Mouse (Mus musculus): ENCODE measurements around the gene Cnbp. TPM values are rescaled to one million over a fixed set of nuclear protein-coding genes. Genes with fewer than 3 reads are reported as not detected.
A peak's percentile ranks its signal among the peaks of the same experiment; 100 is the strongest.

Cnbp gene
- polyA plus RNA-seq, 1 experiment from 2014 or later: 1,237 TPM

DNA sequence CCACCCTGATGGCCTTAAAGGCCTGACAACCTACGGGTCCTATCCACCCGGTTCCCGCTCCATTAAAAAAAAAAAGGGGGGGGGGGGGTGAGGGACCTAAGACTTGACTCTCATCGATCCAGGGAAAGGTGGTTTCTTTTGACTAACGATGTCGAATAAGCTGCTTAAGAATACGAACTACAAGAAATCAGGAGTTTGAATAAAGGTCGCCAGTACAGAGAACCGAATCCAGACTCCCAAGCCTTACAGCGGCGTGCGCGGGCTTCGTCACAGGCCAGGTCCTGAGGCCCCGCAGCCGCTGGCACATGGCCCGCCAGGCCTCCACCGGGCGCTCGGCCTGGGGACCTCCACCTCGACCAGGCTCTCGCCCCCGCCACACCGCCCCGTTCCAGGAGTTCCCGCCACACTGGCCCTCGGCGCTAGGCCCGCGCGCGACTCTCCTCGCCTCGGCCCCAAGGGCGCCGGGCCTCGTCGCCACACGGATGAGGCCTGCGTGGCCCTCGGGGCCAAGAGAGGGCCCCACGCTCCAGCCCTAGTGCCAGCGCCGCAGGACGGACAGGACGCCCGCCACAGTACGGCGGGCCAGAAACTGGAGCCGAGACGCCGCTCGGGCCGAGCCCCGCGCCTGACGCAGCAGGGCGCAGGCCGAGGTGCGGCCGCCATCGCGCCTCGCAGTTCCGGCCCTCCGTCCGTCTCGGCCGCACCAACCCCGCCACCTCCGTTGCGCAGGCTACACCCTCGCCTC, 579 bp downstream of the Cnbp start:
- Histone ChIP-seq H3K27ac (ENCODE audit: low read depth) (peak overlapping the region; percentile 94), H3K4me1 (ENCODE audit: insufficient read depth) (0 out of 2 replicates have a peak, but pooled peaks cover 4% of the 10 kb centered on the region), H3K4me3 (ENCODE audit: low read depth, low read length) (peak overlapping the region; percentile 100), H3K9me3 (ENCODE audit: low read depth, low read length) (no peaks in the 10 kb centered on the region), H3K4me2 (peak overlapping the region; percentile 87), H3K36me3 (ENCODE audit: insufficient read depth) (peaks cover 26% of the 10 kb centered on the region), H3K9ac (peak overlapping the region; percentile 100), H3K27me3 (ENCODE audit: insufficient read depth, low read length) (no peaks in the 10 kb centered on the region)
- TF ChIP-seq CTCF (IDR thresholded peaks at IDR 0.05; ENCODE audit: low read depth): no peak
- whole genome bisulfite sequencing: under 1% methylated on average over 73 of the region's 73 CpGs
- ATAC-seq (ENCODE audit: insufficient read depth): peak; percentile 76
- peak; percentile 65 for DNase-seq

DNA sequence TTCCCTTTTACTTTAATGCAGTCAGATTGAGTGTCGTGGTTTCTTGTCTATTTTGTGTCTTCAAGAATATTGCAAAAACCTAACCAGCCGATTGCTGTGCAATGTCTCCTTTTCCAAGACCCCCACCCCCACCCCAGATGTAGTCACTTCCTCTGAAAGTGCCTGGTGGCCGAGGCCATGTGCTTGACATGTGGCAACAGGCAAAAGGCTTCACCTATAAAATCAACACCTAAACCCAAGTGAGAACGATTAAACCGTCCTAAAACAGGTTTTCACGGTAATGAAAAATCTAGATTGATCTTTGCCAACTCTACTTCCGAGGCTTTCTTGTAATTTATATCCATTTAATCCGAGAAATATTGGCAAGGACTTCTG, 1.1 kb downstream of the Cnbp start:
- 0% methylated on average over 8 of the region's 8 CpGs for WGBS
- ATAC-seq (ENCODE audit: insufficient read depth): no peak
- no peak for TF ChIP-seq CTCF (IDR thresholded peaks at IDR 0.05; ENCODE audit: low read depth)
- Histone ChIP-seq H3K27me3 (ENCODE audit: insufficient read depth, low read length) (no peaks in the 10 kb centered on the region), H3K27ac (ENCODE audit: low read depth) (peak overlapping the region; percentile 94; the same call in 1 of the 2 replicates), H3K4me1 (ENCODE audit: insufficient read depth) (0 out of 2 replicates have a peak, but pooled peaks cover 4% of the 10 kb centered on the region), H3K9me3 (ENCODE audit: low read depth, low read length) (no peaks in the 10 kb centered on the region), H3K36me3 (ENCODE audit: insufficient read depth) (peaks cover 31% of the 10 kb centered on the region), H3K4me2 (peak overlapping the region; percentile 87), H3K4me3 (ENCODE audit: low read depth, low read length) (peak overlapping the region; percentile 100), H3K9ac (peak overlapping the region; percentile 100)
- peak; percentile 58 for DNase-seq

DNA sequence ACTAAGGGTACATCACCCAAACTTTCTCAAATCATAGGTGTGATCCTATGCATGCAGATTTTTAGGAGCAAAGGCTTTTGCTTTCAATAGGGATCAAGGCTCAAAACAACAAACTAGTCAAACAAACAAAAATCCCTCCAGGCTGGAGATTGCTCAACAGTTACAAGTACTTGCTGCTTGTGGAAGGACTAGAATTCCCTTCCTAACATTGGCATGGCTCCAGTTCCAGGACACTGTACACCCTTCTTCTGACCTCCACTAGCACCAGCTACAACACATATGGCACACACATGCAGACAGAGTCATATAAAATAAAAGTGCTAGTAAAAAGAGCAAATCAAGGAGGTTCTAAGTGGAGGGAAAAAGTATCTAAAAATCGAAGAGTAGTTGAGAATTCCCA, 4.1 kb downstream of the Cnbp start:
- ATAC-seq (ENCODE audit: insufficient read depth) (no peak), DNase-seq (no peak)
- H3K9me3 ChIP-seq (ENCODE audit: low read depth, low read length): no peaks in the 10 kb centered on the region
- peak overlapping the region; percentile 13; the same call in 1 of the 2 replicates for H3K4me2 ChIP-seq
- H3K27me3 ChIP-seq (ENCODE audit: insufficient read depth, low read length): no peaks in the 10 kb centered on the region
- WGBS: 81% methylated on average over 1 of the region's 1 CpGs
- H3K4me3 ChIP-seq (ENCODE audit: low read depth, low read length): no peak overlapping the region
- H3K4me1 ChIP-seq (ENCODE audit: insufficient read depth): 0 out of 2 replicates have a peak, but pooled peaks cover 4% of the 10 kb centered on the region
- H3K27ac ChIP-seq (ENCODE audit: low read depth): no peak overlapping the region
- H3K9ac ChIP-seq: no peak overlapping the region
- TF ChIP-seq CTCF (IDR thresholded peaks at IDR 0.05; ENCODE audit: low read depth): no peak
- H3K36me3 ChIP-seq (ENCODE audit: insufficient read depth): peaks cover 60% of the 10 kb centered on the region

DNA sequence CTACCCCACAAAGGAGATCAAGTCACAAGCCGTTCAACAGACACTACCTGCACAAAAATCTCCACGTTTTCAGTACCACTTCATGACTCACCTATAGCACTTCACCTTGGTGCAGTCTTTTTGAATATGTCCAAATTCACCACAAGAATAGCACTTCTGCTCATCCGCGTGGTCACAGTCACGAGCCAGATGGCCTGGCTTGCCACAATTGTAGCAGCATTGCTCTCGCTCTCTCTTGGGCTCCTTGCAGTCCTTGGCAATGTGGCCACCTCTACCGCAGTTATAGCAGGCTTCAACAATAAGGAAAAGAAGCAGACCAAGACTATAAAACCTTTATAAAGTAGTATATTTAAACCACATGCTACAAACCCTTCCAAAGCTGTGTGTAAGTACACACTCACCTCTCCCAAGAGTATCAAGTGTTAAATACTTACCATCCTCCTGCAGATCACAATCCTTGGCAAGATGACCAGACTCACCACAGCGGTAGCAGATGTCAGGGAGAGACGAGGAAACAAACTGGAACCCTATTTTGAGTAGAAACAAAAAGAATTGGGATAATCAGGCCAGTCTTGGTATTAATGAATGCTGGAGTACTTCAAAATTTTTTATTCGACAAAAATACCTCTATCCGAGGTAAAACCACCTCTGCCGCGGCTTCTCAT, 5.7 kb downstream of the Cnbp start:
- TF ChIP-seq CTCF (IDR thresholded peaks at IDR 0.05; ENCODE audit: low read depth): no peak
- DNase-seq: no peak
- H3K36me3 ChIP-seq (ENCODE audit: insufficient read depth): peaks cover 63% of the 10 kb centered on the region
- WGBS: 91% methylated on average over 13 of the region's 13 CpGs
- 0 out of 2 replicates have a peak, but pooled peaks cover 4% of the 10 kb centered on the region for H3K4me1 ChIP-seq (ENCODE audit: insufficient read depth)
- no peaks in the 10 kb centered on the region for H3K27me3 ChIP-seq (ENCODE audit: insufficient read depth, low read length)
- no peak overlapping the region for H3K27ac ChIP-seq (ENCODE audit: low read depth)
- H3K9me3 ChIP-seq (ENCODE audit: low read depth, low read length): no peaks in the 10 kb centered on the region
- no peak overlapping the region for H3K4me2 ChIP-seq
- no peak for ATAC-seq (ENCODE audit: insufficient read depth)
- no peak overlapping the region for H3K4me3 ChIP-seq (ENCODE audit: low read depth, low read length)
- H3K9ac ChIP-seq: no peak overlapping the region

DNA sequence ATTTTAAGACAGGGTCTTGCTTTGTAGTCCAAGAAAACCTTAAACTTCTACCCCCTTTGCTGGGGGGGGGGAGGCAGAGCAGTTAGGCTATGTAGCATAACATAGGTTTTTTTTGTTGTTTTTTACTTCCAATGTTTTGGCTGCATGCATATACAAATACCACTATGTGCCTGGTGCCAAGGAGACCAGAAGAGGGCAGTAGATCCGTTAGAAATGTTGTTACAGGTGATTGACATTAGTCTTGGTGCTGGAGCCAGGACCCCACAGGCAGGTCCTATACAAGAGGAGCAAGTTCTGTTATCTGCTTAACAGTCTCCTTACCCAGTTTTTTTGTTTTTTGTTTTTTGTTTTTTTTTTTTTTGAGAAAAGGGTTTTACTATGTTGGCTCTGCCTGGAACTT, 8.7 kb downstream of the Cnbp start:
- no peak overlapping the region for H3K4me3 ChIP-seq (ENCODE audit: low read depth, low read length)
- ATAC-seq (ENCODE audit: insufficient read depth): no peak
- TF ChIP-seq CTCF (IDR thresholded peaks at IDR 0.05; ENCODE audit: low read depth): peak; percentile 36; the same call in 1 of the 2 replicates
- H3K4me1 ChIP-seq (ENCODE audit: insufficient read depth): no peaks in the 10 kb centered on the region
- peaks cover 54% of the 10 kb centered on the region for H3K36me3 ChIP-seq (ENCODE audit: insufficient read depth)
- no peak overlapping the region for H3K4me2 ChIP-seq
- no peaks in the 10 kb centered on the region for H3K9me3 ChIP-seq (ENCODE audit: low read depth, low read length)
- H3K27me3 ChIP-seq (ENCODE audit: insufficient read depth, low read length): no peaks in the 10 kb centered on the region
- H3K9ac ChIP-seq: no peak overlapping the region
- H3K27ac ChIP-seq (ENCODE audit: low read depth): no peak overlapping the region
- peak; percentile 36 for DNase-seq
- WGBS: 21% methylated on average over 1 of the region's 1 CpGs

DNA sequence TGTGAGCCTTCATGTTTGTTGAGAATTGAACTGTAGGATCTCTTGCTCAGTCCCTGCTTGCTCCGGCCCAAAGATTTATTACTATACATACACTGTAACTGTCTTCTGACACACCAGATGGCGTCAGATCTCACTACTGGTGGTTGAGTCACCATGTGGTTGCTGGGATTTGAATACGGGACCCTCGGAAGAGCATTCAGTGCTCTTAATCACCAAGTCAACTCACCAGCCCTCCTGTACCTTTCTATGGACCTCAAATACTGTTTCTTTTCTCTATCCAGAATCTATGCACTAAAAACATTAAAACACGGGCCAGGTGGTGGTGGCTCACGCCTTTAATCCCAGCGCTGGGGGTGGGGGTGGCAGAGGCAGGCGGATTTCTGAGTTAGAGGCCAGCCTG, 9.3 kb downstream of the Cnbp start:
- Histone ChIP-seq H3K27ac (ENCODE audit: low read depth) (no peak overlapping the region), H3K4me1 (ENCODE audit: insufficient read depth) (no peaks in the 10 kb centered on the region), H3K27me3 (ENCODE audit: insufficient read depth, low read length) (no peaks in the 10 kb centered on the region), H3K4me3 (ENCODE audit: low read depth, low read length) (no peak overlapping the region), H3K9me3 (ENCODE audit: low read depth, low read length) (no peaks in the 10 kb centered on the region), H3K36me3 (ENCODE audit: insufficient read depth) (peaks cover 48% of the 10 kb centered on the region), H3K4me2 (no peak overlapping the region), H3K9ac (no peak overlapping the region)
- 79% methylated on average over 8 of the region's 8 CpGs for WGBS
- no peak for TF ChIP-seq CTCF (IDR thresholded peaks at IDR 0.05; ENCODE audit: low read depth)
- DNase-seq (no peak), ATAC-seq (ENCODE audit: insufficient read depth) (no peak)

DNA sequence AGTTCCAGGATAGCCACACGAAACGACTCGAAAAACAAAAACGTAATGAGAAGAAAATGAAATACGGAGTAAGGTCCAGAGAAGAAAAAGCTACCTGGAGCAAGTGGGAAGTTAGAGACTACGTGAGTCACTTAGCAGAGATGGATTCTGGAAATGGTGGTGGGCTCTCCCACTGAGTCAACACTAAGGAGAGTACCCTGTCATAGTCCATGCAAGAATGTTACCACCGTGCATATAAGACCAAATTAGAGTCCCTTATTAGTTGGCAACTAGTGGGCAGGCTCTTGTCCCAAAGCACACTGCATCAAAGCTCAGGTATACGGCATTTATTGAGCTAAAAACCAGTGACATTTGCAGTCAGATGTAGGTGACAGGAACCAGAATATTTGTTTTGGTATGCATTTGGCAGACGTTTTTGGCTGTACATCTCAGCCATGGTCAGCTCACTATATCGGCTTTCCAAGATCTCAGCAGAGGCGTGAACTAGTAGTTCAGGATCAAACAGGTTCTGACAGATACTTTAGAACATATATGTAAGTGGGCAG, 11.0 kb downstream of the Cnbp start:
- no peak overlapping the region for H3K27ac ChIP-seq (ENCODE audit: low read depth)
- H3K27me3 ChIP-seq (ENCODE audit: insufficient read depth, low read length): no peaks in the 10 kb centered on the region
- WGBS: 52% methylated on average over 11 of the region's 11 CpGs
- H3K4me3 ChIP-seq (ENCODE audit: low read depth, low read length): no peak overlapping the region
- ATAC-seq (ENCODE audit: insufficient read depth) (no peak), DNase-seq (no peak)
- TF ChIP-seq CTCF (IDR thresholded peaks at IDR 0.05; ENCODE audit: low read depth): no peak
- no peaks in the 10 kb centered on the region for H3K4me1 ChIP-seq (ENCODE audit: insufficient read depth)
- H3K9me3 ChIP-seq (ENCODE audit: low read depth, low read length): no peaks in the 10 kb centered on the region
- H3K9ac ChIP-seq: no peak overlapping the region
- peak overlapping the region; percentile 89; the same call in 1 of the 2 replicates for H3K4me2 ChIP-seq
- H3K36me3 ChIP-seq (ENCODE audit: insufficient read depth): peaks cover 34% of the 10 kb centered on the region
